Mouse (Mus musculus) gastrocnemius, postnatal 14 days (tissue): ENCODE data around the gene Fam160b1. TPM values are rescaled to one million over a fixed set of nuclear protein-coding genes. Genes with fewer than 3 reads are reported as not detected.
A peak's percentile ranks its signal among the peaks of the same experiment; 100 is the strongest.

Experiments used
- DNase-seq: peaks from one replicate; pipeline ENCODE4 v3.0.0; 2021; ENCODE audit warnings: mixed read lengths
- intact Hi-C: fragments of 180-260 bp; cut with DNase I; formaldehyde crosslinking; loops from one replicate; pipeline ENCODE4 v1.15.1; 2025; ENCODE audit warnings: low total_unique reads
- total RNA-seq, 2 experiments: library from RNA; stranded (reverse); gene quantifications; 2 replicates each; pipeline ENCODE4 v1.2.3; 2021

Gene Fam160b1
- total RNA-seq, 2 experiments from 2014 or later, result 8.1 to 8.6 TPM

DNA sequence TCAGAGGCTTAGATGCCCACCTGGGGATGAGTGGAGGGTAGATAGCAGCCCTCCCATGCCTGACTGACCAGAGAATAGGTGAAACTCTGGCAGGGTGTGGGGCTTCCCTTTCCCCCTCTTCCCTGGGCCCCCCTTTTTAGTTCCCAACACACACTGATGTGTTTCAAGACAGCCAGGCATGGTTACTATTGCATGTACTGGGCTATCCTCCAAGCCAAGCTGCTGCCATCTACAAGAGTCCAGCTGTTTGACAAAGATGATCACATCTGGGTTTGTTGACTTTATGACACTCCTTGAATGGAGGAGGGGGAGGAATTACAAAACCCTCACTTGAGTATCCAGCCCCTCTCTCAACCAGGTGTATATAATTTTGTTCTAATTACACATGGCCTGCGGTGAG is 47.5 kb downstream of the Fam160b1 start:
- intact Hi-C loops, result no loop called here
- DNase-seq, result no peak

DNA sequence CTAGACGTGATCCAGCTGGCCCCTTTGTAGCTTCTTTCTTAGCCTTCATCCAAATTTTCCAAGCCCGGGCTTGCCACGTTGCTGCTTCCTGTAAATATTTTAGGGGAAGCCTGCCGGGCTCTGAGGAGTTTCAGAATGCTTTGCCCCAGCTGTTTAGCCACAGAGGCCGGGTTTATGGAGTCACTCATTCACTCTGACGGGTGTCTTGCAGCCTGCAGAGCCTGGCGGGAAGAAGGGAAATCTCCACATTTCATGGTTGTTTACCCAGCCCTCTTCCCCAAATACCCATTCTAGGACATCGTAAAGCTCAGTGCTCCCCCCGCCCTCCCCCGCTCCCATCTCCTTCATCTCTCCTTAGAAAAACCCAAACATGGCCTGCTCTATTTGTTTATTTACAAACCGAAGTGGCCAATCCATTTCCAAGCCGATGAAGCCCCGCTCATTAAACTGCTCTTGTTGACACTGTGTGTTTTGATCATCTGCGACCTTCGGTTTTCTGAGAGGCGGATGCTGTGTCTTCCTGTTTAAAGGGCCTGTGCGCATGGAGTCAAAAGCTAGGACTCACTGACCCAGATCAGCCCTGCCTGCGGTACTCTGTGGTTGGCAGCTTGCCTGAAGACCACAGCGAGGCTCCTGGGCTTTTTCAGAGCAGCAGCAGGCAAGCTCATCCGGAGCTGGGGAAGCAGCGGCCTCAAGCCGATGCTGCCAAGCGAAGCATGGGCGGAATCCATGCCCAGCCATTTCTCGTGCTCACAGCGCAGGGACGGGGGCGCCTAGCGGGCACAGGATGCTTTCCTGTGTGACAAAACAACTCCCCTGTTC is 51.1 kb downstream of the Fam160b1 start:
- peak; percentile 84 for DNase-seq
- intact Hi-C loops, result no loop called here

DNA sequence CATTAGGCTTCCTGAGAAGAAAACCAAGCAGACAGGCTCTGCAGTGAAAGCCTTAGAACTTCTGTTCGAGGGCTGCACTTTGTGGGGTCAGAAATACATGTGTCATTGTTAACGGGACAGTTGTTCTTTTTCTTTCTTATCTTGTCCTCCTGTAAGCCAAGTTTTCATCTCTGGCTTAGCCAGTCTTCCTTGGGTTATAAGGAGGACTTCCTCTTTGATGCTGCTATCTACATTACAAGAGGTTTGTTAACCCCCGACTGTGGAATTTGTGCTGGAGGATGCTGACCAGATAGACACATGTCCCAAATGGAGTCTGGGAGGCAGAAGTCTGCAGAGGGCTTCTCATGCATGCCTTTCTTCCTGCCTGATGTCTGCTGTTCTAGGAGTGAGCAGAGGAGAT is 52.7 kb downstream of the Fam160b1 start:
- intact Hi-C loops, result no loop called here
- no peak for DNase-seq

DNA sequence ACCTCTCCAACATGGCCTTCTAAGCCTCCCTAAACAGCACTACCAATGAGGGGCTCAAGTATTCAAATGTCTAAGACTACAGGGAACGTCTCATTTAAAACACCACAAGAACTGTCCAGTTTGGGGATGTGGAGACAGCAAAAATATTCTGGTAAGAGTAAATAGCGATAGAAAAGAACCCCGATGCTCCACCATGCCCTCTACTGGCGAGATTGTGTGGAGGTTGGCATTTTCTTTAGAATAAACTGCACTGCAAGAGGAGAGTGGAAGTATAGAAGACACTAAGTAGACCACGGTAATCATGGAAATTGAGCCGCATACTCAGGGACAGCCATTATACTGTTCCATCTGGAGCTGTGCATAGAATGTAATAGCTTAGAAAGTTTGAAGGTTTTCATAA is 53.4 kb downstream of the Fam160b1 start:
- no peak for DNase-seq
- intact Hi-C loops, result no loop called here

DNA sequence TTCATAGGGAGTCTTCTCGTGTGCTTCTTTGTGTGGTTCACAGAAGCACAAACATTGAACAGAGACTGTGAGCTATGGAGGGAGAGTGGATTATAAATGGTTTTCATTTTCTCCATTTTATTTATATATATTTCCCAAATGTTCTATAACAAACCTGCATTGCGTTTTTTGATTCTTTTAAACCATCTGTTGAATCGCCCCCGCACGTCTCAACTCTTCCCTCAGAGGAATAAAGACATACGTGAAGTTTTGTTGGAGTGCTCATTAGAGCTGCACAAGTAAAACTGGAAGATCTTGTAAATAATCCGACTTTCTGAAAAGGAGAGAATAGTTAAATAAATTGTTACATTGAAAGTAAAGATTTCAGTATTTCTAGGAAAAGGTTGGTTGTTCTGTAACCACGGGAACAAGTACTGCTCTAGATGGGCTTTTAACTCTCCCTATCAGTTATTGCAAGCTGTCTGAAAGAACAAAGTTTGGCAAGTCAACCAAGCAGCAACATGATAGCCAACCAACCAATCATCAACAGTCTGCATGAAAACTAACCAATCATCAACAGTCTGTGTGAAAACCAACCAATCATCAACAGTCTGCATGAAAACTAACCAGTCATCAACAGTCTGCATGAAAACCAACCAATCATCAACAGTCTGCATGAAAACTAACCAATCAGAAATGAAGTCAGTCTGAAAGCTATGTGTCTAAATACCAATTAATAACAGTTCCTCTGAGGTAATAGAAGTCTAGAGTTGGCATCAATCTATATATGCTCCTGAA is 54.7 kb downstream of the Fam160b1 start:
- intact Hi-C loops, result no loop called here
- DNase-seq, result no peak

DNA sequence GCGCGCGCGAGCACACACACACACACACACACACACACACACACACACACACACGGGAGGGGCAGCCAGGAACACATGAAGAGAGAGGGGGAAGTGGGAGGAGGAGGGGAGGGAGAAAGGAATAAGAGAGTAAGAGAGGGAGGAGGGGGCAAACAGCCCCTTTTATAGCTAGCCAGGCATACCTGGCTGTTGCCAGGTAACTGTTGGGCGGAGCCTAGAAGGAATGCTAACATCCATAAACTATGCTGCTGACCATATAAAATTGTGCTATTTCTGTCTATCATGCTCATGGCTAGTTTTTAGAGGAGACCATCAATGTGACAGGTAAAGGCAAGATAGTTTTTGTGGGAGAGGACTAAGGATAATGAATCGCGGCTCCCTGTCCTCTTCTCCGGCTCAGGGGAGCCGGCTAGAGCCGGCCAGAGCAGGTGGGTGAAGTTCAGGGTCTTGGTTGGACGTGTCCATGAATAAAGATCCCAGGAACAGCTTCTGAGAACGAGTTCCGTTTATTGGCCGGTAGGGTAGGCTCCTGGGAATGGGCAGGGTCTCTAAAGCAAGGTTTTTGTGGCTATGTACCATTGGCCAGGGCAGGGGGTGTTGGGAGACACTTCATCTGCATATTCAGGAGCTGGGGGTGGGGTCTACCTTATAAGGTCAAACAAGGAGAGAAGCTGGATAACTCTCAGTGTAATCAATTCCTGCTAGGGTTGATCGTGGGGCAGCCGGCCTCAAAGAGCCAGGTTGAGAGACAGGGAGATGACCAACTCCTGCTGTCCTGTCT is 57.5 kb downstream of the Fam160b1 start:
- intact Hi-C loops, result no loop called here

DNA sequence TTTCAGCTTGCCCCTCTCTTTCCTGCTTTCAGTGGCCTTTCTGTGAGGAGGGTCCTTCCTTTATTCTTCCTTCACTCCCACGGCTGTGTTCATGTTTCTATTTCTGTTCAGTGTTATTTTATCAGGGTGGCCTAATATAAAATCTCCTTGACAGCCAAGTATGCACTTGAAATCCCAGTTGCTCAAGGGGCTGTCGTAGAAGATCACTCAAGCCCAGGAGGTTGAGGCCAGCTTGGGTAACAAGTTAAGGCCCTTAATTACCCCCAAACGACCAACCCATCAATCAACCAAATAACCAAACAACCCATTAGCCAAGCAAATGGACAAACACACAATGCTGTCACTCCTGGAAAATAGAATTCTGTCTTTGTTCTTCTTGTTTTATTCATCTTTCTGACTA is 62.9 kb downstream of the Fam160b1 start:
- DNase-seq, result no peak
- intact Hi-C loops, result no loop called here

More for the DNA sequence above, 57.5 kb downstream of the Fam160b1 start:
- no peak for DNase-seq

DNA sequence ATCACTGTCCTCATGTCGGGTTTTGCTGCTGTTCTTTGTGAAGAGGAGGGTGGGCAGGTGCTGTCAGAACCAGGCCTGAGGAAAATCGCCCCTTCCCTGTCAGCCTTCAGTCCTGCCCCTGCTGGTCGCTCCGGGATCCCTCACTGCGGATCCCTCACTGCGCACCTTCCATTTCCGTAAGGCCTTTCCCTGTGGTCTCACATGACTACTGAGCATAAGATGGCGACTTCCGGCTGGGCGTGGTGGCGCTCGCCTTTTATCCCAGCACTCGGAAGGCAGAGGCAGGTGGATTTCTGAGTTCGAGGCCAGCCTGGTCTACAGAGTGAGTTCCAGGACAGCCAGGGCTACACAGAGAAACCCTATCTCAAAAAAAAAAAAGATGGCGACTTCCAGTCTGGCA is 64.8 kb downstream of the Fam160b1 start:
- no peak for DNase-seq
- intact Hi-C loops, result no loop called here

DNA sequence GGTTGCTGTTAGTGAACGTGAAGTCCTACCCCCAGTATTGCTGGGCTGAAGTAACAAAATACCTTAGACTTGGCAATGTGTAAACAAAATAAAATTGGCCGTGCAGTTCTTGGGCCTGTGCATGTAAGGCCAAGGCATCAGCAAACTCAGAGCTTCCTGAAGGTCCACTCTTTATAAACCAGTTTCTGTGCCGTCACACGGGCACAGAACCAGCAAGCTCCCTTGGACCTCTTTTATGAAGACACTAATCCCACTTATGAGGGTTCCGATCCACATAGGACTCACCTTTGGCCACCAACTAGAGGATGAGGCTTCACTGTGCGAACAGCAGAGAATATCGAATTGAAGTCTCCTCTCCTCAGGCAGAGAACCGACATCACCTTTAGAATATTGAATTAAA is 66.4 kb downstream of the Fam160b1 start:
- no peak for DNase-seq
- intact Hi-C loops, result no loop called here

DNA sequence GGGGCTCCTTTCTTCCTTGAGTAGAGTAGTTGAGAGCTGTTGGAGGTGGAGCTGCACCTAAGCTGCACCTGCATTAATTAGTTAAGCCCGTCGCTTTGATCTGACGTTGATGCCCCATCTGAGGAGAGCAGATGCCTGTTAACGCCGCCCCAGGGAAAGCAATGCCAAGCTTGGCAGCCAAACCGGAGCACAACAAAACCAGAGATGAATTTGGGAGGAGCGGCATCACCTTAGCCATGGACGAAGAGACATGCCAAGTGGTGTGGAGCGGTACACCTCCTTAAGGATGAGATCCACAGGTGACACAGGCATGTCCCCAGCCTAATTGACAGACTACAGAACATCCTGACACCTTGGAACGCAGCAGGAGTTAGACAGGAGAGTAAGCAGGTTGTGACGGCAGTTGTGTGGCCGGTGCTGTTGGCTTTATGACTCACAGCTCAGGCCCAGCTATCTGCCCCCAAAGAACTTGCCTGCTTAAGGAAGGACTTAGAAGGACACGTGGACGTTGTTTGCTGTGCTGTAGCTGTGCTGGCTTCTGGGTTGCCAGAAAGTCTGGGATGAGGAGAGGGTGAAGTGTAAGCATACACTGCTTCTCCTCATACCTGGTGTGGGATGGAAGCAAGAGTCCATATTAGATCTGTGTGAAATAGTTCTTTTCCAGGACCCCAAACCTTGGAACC is 67.4 kb downstream of the Fam160b1 start:
- intact Hi-C loops, result no loop called here
- DNase-seq, result no peak

DNA sequence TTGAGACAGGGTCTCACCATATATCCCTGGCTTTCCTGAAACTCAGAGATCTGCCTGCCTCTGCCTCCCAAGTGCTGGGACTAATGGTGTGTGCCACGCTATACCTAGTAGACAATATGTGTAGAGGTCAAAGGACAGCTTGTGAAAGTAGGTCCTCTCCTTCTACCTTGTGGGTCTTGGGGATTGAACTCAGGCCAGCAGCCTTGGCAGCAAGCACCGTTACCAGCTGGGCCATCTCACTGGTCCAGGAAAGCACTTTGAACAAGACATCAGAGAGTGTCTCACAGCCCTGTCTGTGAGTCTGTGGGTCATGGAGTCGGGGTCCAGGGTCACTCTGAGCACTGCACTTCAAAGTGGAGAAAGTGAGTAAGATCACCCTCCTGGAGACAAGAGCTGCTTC is 68.2 kb downstream of the Fam160b1 start:
- intact Hi-C loops, result no loop called here
- no peak for DNase-seq

DNA sequence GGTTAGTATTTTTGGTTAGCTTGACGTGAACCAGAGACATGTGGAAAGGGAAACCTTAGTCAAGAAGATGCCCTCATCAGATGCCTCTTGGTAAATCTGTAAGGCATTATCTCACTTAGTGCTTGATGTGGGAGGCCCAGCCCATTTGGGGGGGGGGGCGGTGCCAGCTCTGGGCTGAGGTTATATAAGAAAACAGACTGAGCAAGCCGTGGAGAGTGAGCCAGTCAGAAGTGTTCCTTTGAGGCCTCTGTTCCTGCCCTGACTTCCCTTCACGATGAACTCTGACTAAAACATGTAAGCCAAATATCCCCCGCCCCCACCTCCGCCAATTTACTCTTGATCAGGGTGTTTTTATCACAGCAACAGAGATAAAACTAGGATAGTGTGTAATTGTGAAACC is 69.4 kb downstream of the Fam160b1 start:
- no peak for DNase-seq
- intact Hi-C loops, result no loop called here

DNA sequence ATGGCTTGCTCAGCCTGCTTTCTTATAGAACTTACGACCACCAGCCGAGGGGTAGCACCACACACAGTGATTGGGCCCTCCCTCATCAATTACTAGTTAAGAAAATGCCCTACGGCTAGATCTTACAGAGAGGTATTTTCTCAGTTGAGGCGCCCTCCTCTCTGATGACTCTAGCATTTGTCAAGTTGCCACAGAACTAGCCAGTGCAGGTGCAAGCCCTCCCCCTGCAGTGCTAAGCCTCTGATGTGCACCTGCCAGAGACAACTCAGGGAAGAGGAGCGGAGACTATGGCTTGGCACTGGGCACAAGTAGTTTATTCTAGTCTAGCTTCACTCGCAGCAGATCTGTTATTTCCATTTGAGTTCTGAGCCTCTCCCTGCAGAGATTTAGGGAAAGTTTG is 71.0 kb downstream of the Fam160b1 start:
- no peak for DNase-seq

DNA sequence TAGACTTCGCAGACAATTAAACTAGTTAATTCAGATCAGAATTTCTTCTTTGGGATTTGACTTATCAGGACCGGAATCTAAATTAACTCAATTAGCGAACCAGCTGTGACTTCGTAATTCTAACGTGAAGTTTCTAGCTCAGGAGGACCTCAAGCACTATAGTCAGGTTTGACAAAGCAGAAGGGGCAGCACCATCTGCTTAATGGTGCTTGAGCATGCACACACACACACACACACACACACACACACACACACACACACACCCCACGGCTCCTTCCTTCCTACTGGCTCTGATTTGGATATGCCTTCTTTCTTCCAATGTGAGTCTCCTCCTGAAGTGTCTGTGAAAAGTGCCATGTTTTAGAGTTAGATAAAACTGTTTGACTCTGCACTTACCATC is 73.5 kb downstream of the Fam160b1 start:
- intact Hi-C loops, result no loop called here
- no peak for DNase-seq

More for the DNA sequence above, 71.0 kb downstream of the Fam160b1 start:
- intact Hi-C loops, result no loop called here

DNA sequence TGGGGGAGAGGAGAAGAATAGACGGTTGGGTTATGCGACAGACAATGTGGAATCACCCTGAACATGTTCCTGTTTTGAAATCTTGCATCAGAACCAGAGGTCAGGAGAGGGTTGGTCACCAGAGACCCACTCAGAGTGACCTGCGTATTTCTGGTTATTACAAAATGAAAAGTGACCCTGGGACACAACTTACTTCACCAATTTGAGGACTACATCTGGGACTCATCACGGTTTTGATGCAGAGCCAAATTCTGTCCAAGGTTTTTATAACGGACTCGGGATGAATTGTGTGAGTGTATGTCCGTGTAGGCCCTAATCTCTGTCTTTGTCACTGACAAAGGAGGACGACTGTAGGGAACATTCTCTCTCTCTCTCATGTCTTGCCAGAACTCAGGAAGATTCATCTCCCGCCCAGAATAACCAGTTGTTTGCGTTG is 76.1 kb downstream of the Fam160b1 start:
- intact Hi-C loops, result no loop called here
- no peak for DNase-seq

DNA sequence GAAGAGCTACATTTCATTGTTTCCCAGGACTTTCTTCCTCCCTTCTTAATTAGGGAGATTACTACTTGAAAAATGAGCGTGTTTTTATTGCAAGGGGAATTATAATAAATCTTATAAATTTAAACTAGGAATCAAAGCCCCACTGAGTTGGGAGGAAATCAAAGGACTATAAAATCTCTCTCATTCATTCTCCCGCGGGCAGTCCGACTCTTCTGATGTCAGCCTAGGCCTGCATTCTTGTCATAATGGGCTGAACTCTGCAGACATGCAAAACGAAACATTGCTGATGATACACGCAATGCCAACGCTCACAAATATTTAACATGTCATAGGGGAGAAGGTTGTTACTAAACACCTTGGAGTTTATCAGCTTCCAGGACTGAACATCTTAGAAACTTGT is 76.6 kb downstream of the Fam160b1 start:
- intact Hi-C loops, result no loop called here
- no peak for DNase-seq
